Mouse (Mus musculus): ENCODE data around the gene Gzmg. TPM values are rescaled to one million over a fixed set of nuclear protein-coding genes. Genes with fewer than 3 reads are reported as not detected.
A peak's percentile ranks its signal among the peaks of the same experiment; 100 is the strongest.
"Not testable (repeated sequence)": the region's sequence is repeated elsewhere in the genome, so short reads cannot be mapped to it uniquely, and the experiment has no call there.

The Gzmg gene
- not detected in 2 replicates for polyA plus RNA-seq (2014; fragmentation: Nextera tagmentation; extraction: Ambion mirVana)

GRCm38 (mm10) chr14:56159479-56159878 lies at the start of gene Gzmg:
TSS of gene Gzmg (minus strand) at chr14:56159579.
- H3K27me3 ChIP-seq (ENCODE audit: control insufficient read depth, insufficient read depth, low read length); H3K27ac ChIP-seq (ENCODE audit: low read depth, low read length); DNase-seq (ENCODE audit: low spot score); H3K4me3 ChIP-seq (ENCODE audit: low read depth, low read length); H3K36me3 ChIP-seq (ENCODE audit: control insufficient read depth, insufficient read depth, low read length); H3K4me2 ChIP-seq (ENCODE audit: low read depth, low read length, severe bottlenecking); H3K9ac ChIP-seq (ENCODE audit: low read length); H3K9me3 ChIP-seq (ENCODE audit: control insufficient read depth, low read length); H3K4me1 ChIP-seq (replicated peaks; ENCODE audit: control insufficient read depth, insufficient read depth, low read length); ATAC-seq (replicated peaks; ENCODE audit: low FRiP score): not testable (repeated sequence)
- WGBS, result 85% methylated on average over 2 of the region's 2 CpGs

GRCm38 (mm10) chr14:56205613-56206012 lies 46.2 kb upstream of the Gzmg start:
- H3K4me2 ChIP-seq (ENCODE audit: low read depth, low read length, severe bottlenecking), result no peak overlapping the region
- no peaks in the 10 kb centered on the region for H3K36me3 ChIP-seq (ENCODE audit: control insufficient read depth, insufficient read depth, low read length)
- no peak for ATAC-seq (replicated peaks; ENCODE audit: low FRiP score)
- H3K9me3 ChIP-seq (ENCODE audit: control insufficient read depth, low read length), result no peaks in the 10 kb centered on the region
- no peak overlapping the region for H3K4me3 ChIP-seq (ENCODE audit: low read depth, low read length)
- H3K27ac ChIP-seq (ENCODE audit: low read depth, low read length), result no peak overlapping the region
- no peaks in the 10 kb centered on the region for H3K27me3 ChIP-seq (ENCODE audit: control insufficient read depth, insufficient read depth, low read length)
- 70% methylated on average over 1 of the region's 1 CpGs for WGBS
- H3K4me1 ChIP-seq (replicated peaks; ENCODE audit: control insufficient read depth, insufficient read depth, low read length), result no peaks in the 10 kb centered on the region
- H3K9ac ChIP-seq (ENCODE audit: low read length), result no peak overlapping the region
- no peak for DNase-seq (ENCODE audit: low spot score)

GRCm38 (mm10) chr14:56205021-56205420 lies 45.6 kb upstream of the Gzmg start:
- H3K4me3 ChIP-seq (ENCODE audit: low read depth, low read length); H3K27ac ChIP-seq (ENCODE audit: low read depth, low read length); H3K27me3 ChIP-seq (ENCODE audit: control insufficient read depth, insufficient read depth, low read length); H3K9me3 ChIP-seq (ENCODE audit: control insufficient read depth, low read length); H3K4me1 ChIP-seq (replicated peaks; ENCODE audit: control insufficient read depth, insufficient read depth, low read length); H3K9ac ChIP-seq (ENCODE audit: low read length); H3K4me2 ChIP-seq (ENCODE audit: low read depth, low read length, severe bottlenecking); ATAC-seq (replicated peaks; ENCODE audit: low FRiP score); H3K36me3 ChIP-seq (ENCODE audit: control insufficient read depth, insufficient read depth, low read length): not testable (repeated sequence)
- DNase-seq (ENCODE audit: low spot score), result peak; percentile 76
- WGBS, result 44% methylated on average over 5 of the region's 5 CpGs

- DNase-seq (ENCODE audit: low spot score) (peak; percentile 79), ATAC-seq (replicated peaks; ENCODE audit: low FRiP score) (no peak)
- Histone ChIP-seq H3K9ac (ENCODE audit: low read length) (no peak overlapping the region), H3K27me3 (ENCODE audit: control insufficient read depth, insufficient read depth, low read length) (no peaks in the 10 kb centered on the region), H3K9me3 (ENCODE audit: control insufficient read depth, low read length) (no peaks in the 10 kb centered on the region), H3K4me3 (ENCODE audit: low read depth, low read length) (no peak overlapping the region), H3K36me3 (ENCODE audit: control insufficient read depth, insufficient read depth, low read length) (no peaks in the 10 kb centered on the region), H3K4me1 (replicated peaks; ENCODE audit: control insufficient read depth, insufficient read depth, low read length) (no peaks in the 10 kb centered on the region), H3K27ac (ENCODE audit: low read depth, low read length) (no peak overlapping the region), H3K4me2 (ENCODE audit: low read depth, low read length, severe bottlenecking) (no peak overlapping the region)
- 16% methylated on average over 2 of the region's 2 CpGs for WGBS
Measured at GRCm38 (mm10) chr14:56203975-56204374, 44.6 kb upstream of the Gzmg start.

GRCm38 (mm10) chr14:56186946-56187345 lies 27.6 kb upstream of the Gzmg start:
- Histone ChIP-seq H3K27ac (ENCODE audit: low read depth, low read length) (no peak overlapping the region), H3K4me3 (ENCODE audit: low read depth, low read length) (no peak overlapping the region), H3K4me2 (ENCODE audit: low read depth, low read length, severe bottlenecking) (no peak overlapping the region), H3K9ac (ENCODE audit: low read length) (no peak overlapping the region), H3K9me3 (ENCODE audit: control insufficient read depth, low read length) (no peaks in the 10 kb centered on the region), H3K36me3 (ENCODE audit: control insufficient read depth, insufficient read depth, low read length) (no peaks in the 10 kb centered on the region), H3K4me1 (replicated peaks; ENCODE audit: control insufficient read depth, insufficient read depth, low read length) (no peaks in the 10 kb centered on the region), H3K27me3 (ENCODE audit: control insufficient read depth, insufficient read depth, low read length) (no peaks in the 10 kb centered on the region)
- ATAC-seq (replicated peaks; ENCODE audit: low FRiP score) (no peak), DNase-seq (ENCODE audit: low spot score) (no peak)
- WGBS, result 61% methylated on average over 6 of the region's 6 CpGs

GRCm38 (mm10) chr14:56186521-56186920 lies 27.1 kb upstream of the Gzmg start:
- H3K9ac ChIP-seq (ENCODE audit: low read length), result no peak overlapping the region
- DNase-seq (ENCODE audit: low spot score), result no peak
- ATAC-seq (replicated peaks; ENCODE audit: low FRiP score), result no peak
- no peaks in the 10 kb centered on the region for H3K4me1 ChIP-seq (replicated peaks; ENCODE audit: control insufficient read depth, insufficient read depth, low read length)
- no peak overlapping the region for H3K27ac ChIP-seq (ENCODE audit: low read depth, low read length)
- H3K4me2 ChIP-seq (ENCODE audit: low read depth, low read length, severe bottlenecking), result no peak overlapping the region
- H3K9me3 ChIP-seq (ENCODE audit: control insufficient read depth, low read length), result no peaks in the 10 kb centered on the region
- H3K4me3 ChIP-seq (ENCODE audit: low read depth, low read length), result no peak overlapping the region
- 86% methylated on average over 5 of the region's 5 CpGs for WGBS
- no peaks in the 10 kb centered on the region for H3K27me3 ChIP-seq (ENCODE audit: control insufficient read depth, insufficient read depth, low read length)
- H3K36me3 ChIP-seq (ENCODE audit: control insufficient read depth, insufficient read depth, low read length), result no peaks in the 10 kb centered on the region

GRCm38 (mm10) chr14:56177651-56178050 lies 18.3 kb upstream of the Gzmg start:
- not testable (repeated sequence) for H3K27me3 ChIP-seq (ENCODE audit: control insufficient read depth, insufficient read depth, low read length); H3K4me2 ChIP-seq (ENCODE audit: low read depth, low read length, severe bottlenecking); H3K9me3 ChIP-seq (ENCODE audit: control insufficient read depth, low read length); H3K27ac ChIP-seq (ENCODE audit: low read depth, low read length); H3K36me3 ChIP-seq (ENCODE audit: control insufficient read depth, insufficient read depth, low read length); ATAC-seq (replicated peaks; ENCODE audit: low FRiP score); H3K4me3 ChIP-seq (ENCODE audit: low read depth, low read length); H3K9ac ChIP-seq (ENCODE audit: low read length); H3K4me1 ChIP-seq (replicated peaks; ENCODE audit: control insufficient read depth, insufficient read depth, low read length)
- 32% methylated on average over 8 of the region's 8 CpGs for WGBS
- peak; percentile 79 for DNase-seq (ENCODE audit: low spot score)

- no peaks in the 10 kb centered on the region for H3K4me1 ChIP-seq (replicated peaks; ENCODE audit: control insufficient read depth, insufficient read depth, low read length)
- H3K27ac ChIP-seq (ENCODE audit: low read depth, low read length), result no peak within 1 kb of the TSS
- no peak within 1 kb of the TSS for H3K9ac ChIP-seq (ENCODE audit: low read length)
- no peak within 1 kb of the TSS for H3K4me2 ChIP-seq (ENCODE audit: low read depth, low read length, severe bottlenecking)
- no peaks in the 10 kb centered on the region for H3K36me3 ChIP-seq (ENCODE audit: control insufficient read depth, insufficient read depth, low read length)
- no peaks in the 10 kb centered on the region for H3K27me3 ChIP-seq (ENCODE audit: control insufficient read depth, insufficient read depth, low read length)
- DNase-seq (ENCODE audit: low spot score) (no peak), ATAC-seq (replicated peaks; ENCODE audit: low FRiP score) (no peak)
- 91% methylated on average over 5 of the region's 5 CpGs for WGBS
- H3K4me3 ChIP-seq (ENCODE audit: low read depth, low read length), result no peak within 1 kb of the TSS
- no peaks in the 10 kb centered on the region for H3K9me3 ChIP-seq (ENCODE audit: control insufficient read depth, low read length)
Measured at GRCm38 (mm10) chr14:56174499-56174898, 15.1 kb upstream of the Gzmg start, which contains the start of gene Gzmn. TSS of gene Gzmn (minus strand) at chr14:56174599.

GRCm38 (mm10) chr14:56173396-56173795 lies 14.0 kb upstream of the Gzmg start:
- no peak overlapping the region for H3K27ac ChIP-seq (ENCODE audit: low read depth, low read length)
- H3K27me3 ChIP-seq (ENCODE audit: control insufficient read depth, insufficient read depth, low read length), result no peaks in the 10 kb centered on the region
- H3K36me3 ChIP-seq (ENCODE audit: control insufficient read depth, insufficient read depth, low read length), result no peaks in the 10 kb centered on the region
- DNase-seq (ENCODE audit: low spot score), result no peak
- H3K4me3 ChIP-seq (ENCODE audit: low read depth, low read length), result no peak overlapping the region
- H3K9me3 ChIP-seq (ENCODE audit: control insufficient read depth, low read length), result no peaks in the 10 kb centered on the region
- no peak for ATAC-seq (replicated peaks; ENCODE audit: low FRiP score)
- H3K9ac ChIP-seq (ENCODE audit: low read length), result no peak overlapping the region
- no peak overlapping the region for H3K4me2 ChIP-seq (ENCODE audit: low read depth, low read length, severe bottlenecking)
- WGBS, result 87% methylated on average over 6 of the region's 6 CpGs
- H3K4me1 ChIP-seq (replicated peaks; ENCODE audit: control insufficient read depth, insufficient read depth, low read length), result no peaks in the 10 kb centered on the region

Data from forebrain, embryonic 11.5 days (tissue).